Mouse (Mus musculus): ENCODE data around the gene Klrg2.
"Not testable (repeated sequence)": the region's sequence is repeated elsewhere in the genome, so short reads cannot be mapped to it uniquely, and the experiment has no call there.

The Klrg2 gene

GRCm38 (mm10) chr6:38636852-38637618, at the start of gene Klrg2:
Gene Klrg2 (minus strand): TSS chr6:38637242.
- no peak for DNase-seq (ENCODE audit: extremely low read depth, low read depth, low spot score)

GRCm38 (mm10) chr6:38682532-38682931, 45.5 kb upstream of the Klrg2 start:
- no peak for DNase-seq (ENCODE audit: extremely low read depth, low read depth, low spot score)

DNA sequence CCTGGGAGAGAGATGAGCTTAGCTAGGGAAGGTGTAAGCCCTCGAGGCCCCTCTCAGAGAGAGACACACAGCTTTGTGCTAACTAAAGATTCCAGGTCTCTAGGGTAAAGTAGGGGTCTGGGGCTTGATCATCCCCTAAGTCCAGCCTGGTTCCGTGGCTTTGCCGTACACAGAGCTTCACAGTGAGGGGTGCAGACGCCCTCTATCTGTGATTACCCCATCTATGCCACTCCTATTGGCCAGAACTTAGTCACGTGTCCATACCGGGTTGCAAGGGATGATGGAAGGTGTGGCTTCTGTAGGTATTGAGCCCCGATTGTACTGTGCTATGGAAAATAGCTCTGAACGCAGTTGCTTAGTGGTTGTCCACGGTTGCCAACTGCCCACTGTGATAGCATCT, 40.6 kb upstream of the Klrg2 start:
- DNase-seq (ENCODE audit: extremely low read depth, low read depth, low spot score), result no peak

DNA sequence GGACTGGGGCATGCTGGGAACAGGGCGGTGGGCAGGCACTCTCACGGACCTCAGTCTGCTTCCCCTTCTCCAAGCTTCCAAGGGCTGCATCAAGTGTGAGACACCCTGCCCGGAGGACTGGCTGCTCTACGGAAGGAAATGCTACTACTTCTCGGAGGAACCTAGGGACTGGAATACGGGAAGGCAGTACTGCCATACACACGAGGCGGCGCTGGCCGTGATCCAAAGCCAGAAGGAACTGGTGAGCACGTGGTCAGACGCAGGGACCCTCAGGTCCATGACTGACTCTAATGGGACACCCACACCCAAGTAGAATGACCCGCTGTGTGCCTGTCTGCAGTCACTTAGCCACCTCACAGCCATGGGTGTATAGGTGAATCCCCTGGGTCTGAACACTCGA, 39.7 kb upstream of the Klrg2 start:
- no peak for DNase-seq (ENCODE audit: extremely low read depth, low read depth, low spot score)

DNA sequence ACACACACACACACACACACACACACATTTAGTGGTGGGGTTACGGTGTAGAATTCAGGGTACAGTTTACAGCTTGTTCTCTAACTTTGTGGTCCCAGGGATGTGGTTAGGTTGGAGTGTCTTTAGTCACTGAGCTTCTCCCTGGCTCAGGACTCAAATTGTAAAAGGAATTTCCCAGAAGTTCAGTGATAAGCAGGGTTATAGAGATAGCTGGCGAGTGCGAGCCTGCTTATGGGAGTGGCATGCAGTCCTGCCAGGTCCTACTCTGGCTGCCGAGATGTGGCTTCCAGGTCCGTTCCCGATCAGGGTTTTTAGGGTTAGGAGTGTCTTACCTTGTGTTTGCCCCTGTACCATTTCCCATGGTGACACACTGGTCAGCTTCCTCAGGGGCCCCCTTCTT, 39.2 kb upstream of the Klrg2 start:
- no peak for DNase-seq (ENCODE audit: extremely low read depth, low read depth, low spot score)

DNA sequence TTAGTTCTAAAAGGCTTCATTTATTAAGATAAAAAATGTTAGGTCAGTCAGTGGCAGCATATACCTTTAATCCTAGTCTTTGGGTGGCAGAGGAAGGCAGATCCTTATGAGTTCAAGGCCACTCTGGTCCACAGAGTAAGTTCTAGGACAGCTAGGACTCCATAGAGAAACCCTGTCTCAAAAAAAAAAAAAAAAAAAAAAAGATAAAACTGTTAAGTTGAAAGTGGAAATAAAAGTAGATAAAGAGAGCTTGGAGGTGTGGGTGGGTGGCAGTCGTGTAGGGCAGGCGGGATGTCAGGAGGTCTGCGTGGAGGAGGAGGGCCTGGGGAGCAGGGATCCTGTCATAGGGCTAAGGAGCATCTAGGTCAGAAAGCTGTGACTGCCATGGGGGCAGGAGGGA, 35.0 kb upstream of the Klrg2 start:
- DNase-seq (ENCODE audit: extremely low read depth, low read depth, low spot score), result no peak

GRCm38 (mm10) chr6:38671270-38671669, 34.2 kb upstream of the Klrg2 start:
- no peak for DNase-seq (ENCODE audit: extremely low read depth, low read depth, low spot score)

DNA sequence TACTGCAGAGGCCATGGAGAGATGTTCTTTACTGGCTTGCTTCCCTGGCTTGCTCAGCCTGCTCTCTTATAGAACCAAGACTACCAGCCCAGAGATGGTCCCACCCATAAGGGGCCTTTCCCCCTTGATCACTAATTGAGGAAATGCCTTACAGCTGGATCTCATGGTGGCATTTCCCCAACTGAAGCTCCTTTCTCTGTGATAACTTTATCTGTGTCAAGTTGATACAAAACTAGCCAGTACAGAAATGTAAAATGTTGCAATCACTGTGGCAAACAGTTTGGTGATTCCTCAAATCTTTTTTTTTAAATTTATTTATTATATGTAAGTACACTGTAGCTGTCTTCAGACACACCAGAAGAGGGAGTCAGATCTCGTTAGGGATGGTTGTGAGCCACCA, 33.4 kb upstream of the Klrg2 start:
- not testable (repeated sequence) for DNase-seq (ENCODE audit: extremely low read depth, low read depth, low spot score)

GRCm38 (mm10) chr6:38669580-38669979, 32.5 kb upstream of the Klrg2 start:
- no peak for DNase-seq (ENCODE audit: extremely low read depth, low read depth, low spot score)

DNA sequence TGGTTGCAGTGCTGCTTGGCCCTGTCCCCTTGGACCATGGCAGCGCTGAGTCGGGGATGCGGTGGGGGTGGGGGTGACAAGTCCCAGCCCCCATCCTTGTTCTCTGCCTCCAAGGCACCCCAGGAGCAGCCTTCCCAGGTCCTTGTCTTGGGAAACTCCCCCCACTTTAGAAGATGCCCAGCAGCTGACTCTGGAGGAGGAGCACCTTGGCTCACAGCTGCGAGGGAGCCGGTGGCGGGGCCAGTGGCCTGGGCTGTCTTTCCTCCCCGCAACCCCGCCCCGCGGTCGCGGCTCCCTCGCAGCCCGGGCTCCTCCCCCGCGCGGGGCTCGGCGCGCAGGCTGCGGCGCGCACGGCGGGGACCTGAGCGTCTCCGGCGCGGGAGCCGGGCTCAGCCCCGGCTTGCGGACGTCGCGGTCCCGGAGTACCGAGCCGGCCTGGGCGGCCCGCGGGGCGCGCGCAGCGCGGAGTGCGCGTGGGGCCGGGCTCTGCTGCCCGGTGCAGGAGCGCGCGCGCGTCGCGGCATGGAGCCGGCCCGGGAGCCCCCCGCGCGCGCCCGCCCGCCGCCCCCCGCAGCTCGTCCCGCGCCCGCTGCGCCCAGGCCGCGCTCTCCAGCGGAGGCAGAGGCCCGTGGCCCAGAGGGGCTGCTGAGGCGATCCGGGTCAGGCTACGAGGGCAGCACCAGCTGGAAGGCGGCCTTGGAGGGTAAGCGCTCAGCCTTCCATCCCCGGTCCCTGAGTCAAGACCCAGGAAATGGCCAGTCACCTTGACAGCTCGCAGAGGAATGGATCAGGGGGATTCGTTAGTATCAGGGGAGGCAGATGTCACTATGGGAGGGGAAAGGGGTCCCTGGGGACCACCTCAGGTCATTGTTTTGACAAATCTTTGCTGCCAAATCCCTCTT, 25.9 kb upstream of the Klrg2 start, which contains the start of gene Clec2l:
Gene Clec2l (plus strand): TSS at position 356 of the 902 bp plus-strand sequence.
- no peak for DNase-seq (ENCODE audit: extremely low read depth, low read depth, low spot score)

GRCm38 (mm10) chr6:38661626-38662025, 24.6 kb upstream of the Klrg2 start:
- DNase-seq (ENCODE audit: extremely low read depth, low read depth, low spot score), result no peak

DNA sequence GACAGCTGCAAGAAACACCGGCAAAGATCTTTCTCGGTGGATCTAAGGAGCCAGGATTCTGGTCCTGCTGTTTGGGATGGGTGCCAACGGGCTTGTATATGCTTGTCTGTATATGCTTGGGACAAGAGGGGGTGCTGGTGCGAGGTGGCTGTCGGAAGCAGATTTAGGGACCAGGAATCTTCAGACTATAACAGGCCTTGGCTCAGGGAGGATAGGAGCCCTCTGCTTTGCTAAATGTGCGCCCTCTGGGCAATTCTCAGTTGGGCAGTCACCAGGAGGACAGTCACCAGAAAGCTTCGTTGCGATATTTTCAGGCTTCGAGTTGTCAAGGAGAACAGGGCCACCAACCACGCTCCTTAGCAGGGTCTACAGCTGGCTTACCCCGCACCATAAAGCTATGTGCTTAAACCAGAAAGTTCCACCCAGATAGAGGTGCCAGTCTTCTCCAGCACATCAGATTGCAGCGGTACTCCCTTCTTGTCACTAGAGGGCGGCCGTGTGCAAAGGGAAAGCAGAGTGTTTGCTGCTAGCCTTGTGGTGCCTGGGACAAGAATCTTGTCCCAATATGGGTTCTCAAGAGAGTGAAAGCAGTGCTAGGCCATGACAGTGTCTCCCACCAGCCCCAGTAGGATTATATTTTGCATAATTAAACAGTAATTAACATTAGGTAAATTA, 13.4 kb upstream of the Klrg2 start:
- no peak for DNase-seq (ENCODE audit: extremely low read depth, low read depth, low spot score)

GRCm38 (mm10) chr6:38649545-38649944, 12.5 kb upstream of the Klrg2 start:
- no peak for DNase-seq (ENCODE audit: extremely low read depth, low read depth, low spot score)

DNA sequence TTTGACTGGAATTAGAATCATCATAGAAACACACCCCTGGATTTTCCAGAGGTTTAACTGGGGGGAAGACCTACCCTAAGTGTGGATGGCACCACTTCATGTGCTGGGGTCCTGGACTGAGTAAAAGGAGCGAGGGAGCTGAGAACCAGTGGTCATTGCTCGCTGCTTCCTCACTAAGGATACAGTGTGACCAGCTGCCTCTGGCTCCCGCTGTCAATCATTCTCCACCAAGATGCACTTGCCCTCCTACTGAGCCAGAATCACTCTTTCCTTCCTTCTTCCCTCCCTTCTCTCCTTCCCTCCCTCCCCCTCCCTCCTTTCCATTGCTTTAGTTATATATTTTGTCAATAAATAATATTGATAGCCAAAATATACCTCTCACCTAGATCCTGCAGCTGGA, 6.0 kb upstream of the Klrg2 start:
- DNase-seq (ENCODE audit: extremely low read depth, low read depth, low spot score), result no peak

- DNase-seq (ENCODE audit: extremely low read depth, low read depth, low spot score), result no peak
These were observed 5.6 kb upstream of the Klrg2 start for GRCm38 (mm10) chr6:38642593-38642992.

DNA sequence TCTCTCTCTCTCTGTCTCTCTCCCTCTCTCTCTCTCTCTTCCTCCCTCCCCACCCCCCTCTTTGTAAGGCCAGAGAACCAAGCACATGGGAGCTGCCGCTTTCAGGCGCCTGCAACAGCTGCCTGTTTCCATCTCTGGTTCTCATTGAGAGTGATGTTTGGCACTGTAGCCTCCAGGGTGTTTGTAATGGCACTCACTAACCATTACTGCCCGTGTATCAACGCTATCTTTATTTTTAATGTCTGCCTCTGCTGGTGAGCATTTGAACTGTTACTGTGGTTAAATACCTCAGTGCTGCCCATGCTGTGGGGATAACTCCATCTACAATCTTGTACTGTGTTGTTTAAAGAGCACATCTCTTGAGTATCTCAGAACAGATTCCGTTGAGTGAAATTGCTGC, 4.6 kb upstream of the Klrg2 start:
- no peak for DNase-seq (ENCODE audit: extremely low read depth, low read depth, low spot score)

DNA sequence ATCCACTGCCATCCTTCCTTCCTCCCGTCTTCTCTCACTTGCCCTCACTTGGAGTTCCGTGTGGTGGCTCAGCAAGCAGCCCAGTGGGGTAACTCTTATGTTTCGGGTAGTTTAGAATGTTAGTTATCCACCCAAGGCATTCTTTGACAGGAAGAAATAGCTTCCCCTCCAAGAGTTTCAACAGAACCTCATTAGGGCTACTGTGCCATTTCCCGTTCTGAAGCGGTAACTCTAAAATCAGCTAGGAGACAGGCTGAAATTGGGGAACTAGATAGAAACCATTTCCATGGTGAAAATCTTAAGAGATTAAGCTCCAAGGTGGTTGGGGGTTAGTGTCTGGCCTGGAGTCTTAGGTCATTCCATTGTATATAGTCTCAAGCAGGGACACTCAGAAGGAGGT, 4.2 kb upstream of the Klrg2 start:
- DNase-seq (ENCODE audit: extremely low read depth, low read depth, low spot score), result no peak

- DNase-seq (ENCODE audit: extremely low read depth, low read depth, low spot score), result no peak
These were observed 3.4 kb upstream of the Klrg2 start for GRCm38 (mm10) chr6:38640401-38640800.

- DNase-seq (ENCODE audit: extremely low read depth, low read depth, low spot score), result no peak
These were observed 846 bp downstream of the Klrg2 start for GRCm38 (mm10) chr6:38635941-38636851.

DNA sequence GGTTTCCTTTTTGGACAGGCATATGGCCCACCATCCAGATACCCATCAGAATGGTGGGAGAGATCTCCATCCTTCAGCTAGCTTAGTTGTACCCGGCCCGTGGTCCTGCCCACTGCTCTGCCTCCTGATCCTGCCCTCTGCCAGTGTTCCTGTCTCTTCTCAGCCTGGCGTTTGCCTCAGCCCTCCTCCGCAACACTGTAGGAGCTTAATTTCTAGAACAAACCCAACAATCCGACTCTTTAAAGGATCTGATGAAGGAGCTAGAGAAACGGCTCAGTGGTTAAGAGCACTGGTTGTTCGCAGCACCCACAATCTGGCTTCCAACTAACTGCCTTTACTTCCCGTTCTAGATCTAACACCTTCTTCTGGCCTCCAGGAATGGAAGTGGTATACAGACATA, 2.6 kb downstream of the Klrg2 start:
- DNase-seq (ENCODE audit: extremely low read depth, low read depth, low spot score), result no peak
